Mouse (Mus musculus): ENCODE data around the gene Itpk1.

GRCm38 (mm10) chr12:102622302-102622842, 82.4 kb downstream of the Itpk1 start:
- TF ChIP-seq CTCF (IDR thresholded peaks at IDR 0.05; ENCODE audit: borderline replicate concordance, extremely low read depth, insufficient read depth, insufficient read length) (no peak), POLR2A (IDR thresholded peaks at IDR 0.05; ENCODE audit: borderline replicate concordance, extremely low read depth, insufficient read depth, insufficient read length, poor library complexity, severe bottlenecking) (no peak)
